Mouse (Mus musculus) monocyte, adult 5-6 weeks (primary cell): Measurements from ENCODE around the gene Rit1. TPM values are rescaled to one million over a fixed set of nuclear protein-coding genes. Genes with fewer than 3 reads are reported as not detected.
"Not testable (repeated sequence)": the region's sequence is repeated elsewhere in the genome, so short reads cannot be mapped to it uniquely, and the experiment has no call there.

Source experiments
- ATAC-seq: fragments of 153-309, 156-312 bp; replicated peaks from 2 replicates; pipeline ENCODE4 v1.8.0; 2017; ENCODE audit warnings: mild to moderate bottlenecking; ENCODE audit not compliant: low TSS enrichment, insufficient number of reproducible peaks, severe bottlenecking, poor library complexity, low FRiP score
- total RNA-seq: library from RNA; stranded (forward); fragments of 200-1000, 200-491, 200-594 nt; gene quantifications from 3 replicates; pipeline ENCODE4 v1.2.3, GENCODE M21; 2017

Rit1 gene
- total RNA-seq: 49.6 to 61.6 TPM (median 59.0 TPM) in 3 replicates

GRCm38 (mm10) chr3:88716399-88717197, at the start of gene Rit1:
Gene Rit1, plus strand, starts transcription at chr3:88716838.
- ATAC-seq: peak; percentile 89

GRCm38 (mm10) chr3:88677399-88677798, 39.2 kb upstream of the Rit1 start:
- ATAC-seq: peak; percentile 89

DNA sequence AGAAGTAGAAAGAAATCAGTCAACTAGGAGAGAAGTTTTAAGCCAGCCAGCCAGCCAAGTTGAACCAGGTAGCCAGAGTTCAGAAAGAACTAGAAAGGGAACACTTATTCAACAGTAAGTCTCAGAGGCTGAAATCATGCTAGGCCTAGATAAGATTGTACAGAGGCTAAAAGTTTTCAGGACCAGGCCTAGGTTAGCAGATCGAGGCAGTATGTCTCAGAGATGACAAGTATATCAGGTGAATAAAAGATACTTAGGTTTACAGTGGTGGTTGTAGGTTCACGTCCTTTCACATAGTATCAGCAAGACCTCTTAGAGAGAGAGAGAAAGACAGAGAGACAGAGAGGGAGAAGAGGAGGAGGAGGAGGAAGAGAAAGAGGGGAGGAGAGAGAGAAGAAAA, 32.8 kb upstream of the Rit1 start:
- ATAC-seq: no peak

- no peak for ATAC-seq
These were observed 32.2 kb upstream of the Rit1 start for GRCm38 (mm10) chr3:88684236-88684979.

- peak; percentile 97 for ATAC-seq
These were observed 31.4 kb upstream of the Rit1 start, which contains the start of gene Khdc4 for GRCm38 (mm10) chr3:88684980-88685941. Gene Khdc4, plus strand, starts transcription at chr3:88685803.

DNA sequence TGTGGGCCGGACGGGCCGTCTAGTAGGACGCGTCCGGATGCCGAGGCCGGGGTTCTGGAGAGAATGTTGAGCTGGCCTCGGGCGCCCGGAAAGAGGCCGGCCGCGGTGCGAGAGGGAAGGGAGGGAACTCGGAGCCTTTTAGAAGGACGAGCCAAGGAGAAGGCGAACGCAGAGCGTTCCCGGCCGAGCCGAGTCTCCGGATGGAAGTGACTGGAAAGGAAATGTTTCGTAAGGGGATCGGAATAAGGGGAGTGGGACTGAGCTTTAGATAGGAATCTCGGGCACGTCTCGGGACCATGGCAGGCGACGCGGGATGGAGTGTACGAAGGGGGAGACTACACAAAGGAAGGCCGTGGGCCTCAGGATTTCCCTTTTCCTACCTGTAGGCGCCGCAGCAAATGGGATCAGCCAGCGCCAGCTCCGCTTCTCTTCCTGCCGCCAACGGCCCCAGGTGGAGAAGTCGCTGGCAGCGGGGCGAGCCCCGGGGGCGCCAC, 30.6 kb upstream of the Rit1 start:
- no peak for ATAC-seq

DNA sequence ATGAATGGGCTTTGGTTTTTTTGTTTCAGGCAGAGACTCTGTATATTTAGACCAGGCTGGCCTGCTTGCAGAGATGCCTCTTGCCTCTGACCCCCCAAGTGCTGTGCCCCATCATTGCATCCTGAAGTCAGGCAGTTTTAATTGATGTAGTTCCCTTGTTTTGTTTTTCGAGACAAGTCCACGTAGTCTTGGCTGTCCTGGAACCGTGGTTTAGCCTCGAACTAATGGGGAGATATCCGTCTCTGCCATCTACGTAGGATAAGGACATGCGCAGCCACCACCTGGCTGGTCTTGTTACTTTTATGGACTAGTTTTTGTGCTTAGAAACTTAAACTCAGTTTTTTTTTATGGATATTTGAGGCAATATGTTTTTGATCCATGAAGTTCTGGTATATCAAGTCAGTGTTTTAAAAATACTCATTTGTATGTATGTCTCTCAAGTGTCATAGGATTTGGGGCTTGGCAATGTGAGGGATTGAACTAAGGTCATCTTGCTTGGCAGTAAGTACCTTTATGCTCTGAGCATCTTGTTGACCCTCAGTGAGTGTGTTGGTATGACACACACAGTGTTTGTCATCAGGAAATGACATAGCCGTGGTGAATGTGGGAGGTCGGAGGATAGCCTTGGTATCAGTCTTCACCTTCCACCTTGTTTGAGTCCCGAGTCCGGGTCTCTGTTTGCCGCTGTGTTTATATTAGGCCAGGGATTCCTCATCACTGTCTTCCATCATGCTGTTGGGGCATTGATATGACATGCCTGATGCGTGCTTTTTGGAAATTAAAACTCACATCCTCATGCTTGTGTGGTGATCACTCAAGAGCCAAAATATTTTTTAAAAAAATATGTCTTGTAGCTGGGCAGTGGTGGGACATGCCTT, 29.7 kb upstream of the Rit1 start:
- ATAC-seq: no peak

GRCm38 (mm10) chr3:88689079-88689478, 27.6 kb upstream of the Rit1 start:
- ATAC-seq: no peak

GRCm38 (mm10) chr3:88695545-88695944, 21.1 kb upstream of the Rit1 start:
- ATAC-seq: no peak

DNA sequence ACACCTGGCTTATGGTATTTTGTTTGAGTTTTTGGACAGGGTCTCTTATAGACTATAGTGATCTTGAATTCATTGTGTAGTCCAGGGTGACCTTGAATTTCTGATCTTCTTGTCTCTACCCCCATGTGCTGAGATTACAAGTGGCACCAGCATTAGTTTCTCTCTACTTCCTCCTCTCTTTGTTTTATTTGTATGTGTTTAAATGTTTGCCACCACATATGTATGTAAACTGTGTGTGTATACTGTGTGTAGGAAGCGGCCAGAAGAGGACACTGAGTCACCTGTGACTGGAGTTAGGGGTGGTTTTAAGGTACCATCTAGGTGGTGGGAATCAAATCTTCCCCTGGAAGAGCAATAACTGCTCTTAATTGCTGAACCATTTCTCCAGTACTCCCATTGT, 18.6 kb upstream of the Rit1 start:
- no peak for ATAC-seq

DNA sequence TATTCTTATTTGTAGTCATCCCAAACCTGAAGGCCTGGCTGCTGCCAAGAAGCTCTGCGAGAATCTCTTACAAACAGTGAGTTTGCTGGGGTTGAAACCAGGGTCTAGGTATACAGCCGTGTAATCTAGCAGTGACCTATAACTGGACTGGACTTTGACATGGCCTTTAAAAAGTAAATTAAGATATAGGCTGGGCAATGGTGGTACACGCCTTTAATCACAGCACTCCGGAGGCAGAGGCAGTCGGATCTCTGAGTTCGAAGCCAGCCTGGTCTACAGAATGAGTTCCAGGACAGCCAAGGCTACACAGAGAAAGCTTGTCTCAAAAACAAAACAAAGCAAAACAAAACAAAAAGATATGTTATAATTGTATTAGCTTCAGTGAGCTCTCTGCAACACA, 17.8 kb upstream of the Rit1 start:
- no peak for ATAC-seq

DNA sequence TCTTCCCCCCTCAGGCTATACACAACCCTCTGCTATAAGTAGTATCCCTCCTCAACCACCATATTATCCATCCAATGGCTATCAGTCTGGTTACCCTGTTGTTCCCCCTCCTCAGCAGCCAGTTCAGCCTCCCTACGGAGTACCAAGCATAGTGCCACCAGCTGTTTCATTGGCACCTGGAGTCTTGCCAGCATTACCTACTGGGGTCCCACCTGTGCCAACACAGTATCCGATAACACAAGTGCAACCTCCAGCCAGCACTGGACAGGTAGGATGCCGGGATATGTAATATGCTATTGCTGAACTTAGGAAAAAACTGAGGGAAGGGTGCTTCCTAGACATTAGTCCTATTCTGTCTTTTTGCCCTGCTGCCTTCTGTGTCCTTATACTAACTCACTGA, 16.4 kb upstream of the Rit1 start:
- no peak for ATAC-seq

DNA sequence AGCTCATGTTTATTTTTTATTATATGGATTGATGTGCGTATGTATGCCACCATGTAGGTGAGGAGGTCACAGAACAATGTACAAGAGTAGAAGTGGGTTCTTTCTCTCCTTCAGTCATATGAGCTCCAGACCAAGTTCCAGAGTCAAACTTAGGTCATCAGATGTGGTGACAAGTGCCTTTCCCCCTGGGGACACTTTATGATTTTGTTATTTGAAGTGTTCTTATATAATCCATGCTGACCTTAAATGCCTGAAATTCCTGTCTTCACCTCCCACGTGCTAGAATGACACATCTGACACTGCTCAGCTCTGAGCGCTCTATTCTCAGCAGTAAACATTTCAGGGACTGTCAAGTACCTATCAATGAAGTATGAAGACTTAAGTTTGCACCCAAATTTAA, 15.4 kb upstream of the Rit1 start:
- no peak for ATAC-seq

GRCm38 (mm10) chr3:88713709-88714108, 2.9 kb upstream of the Rit1 start:
- no peak for ATAC-seq

- no peak for ATAC-seq
These were observed 1.9 kb upstream of the Rit1 start for GRCm38 (mm10) chr3:88714725-88715124.

DNA sequence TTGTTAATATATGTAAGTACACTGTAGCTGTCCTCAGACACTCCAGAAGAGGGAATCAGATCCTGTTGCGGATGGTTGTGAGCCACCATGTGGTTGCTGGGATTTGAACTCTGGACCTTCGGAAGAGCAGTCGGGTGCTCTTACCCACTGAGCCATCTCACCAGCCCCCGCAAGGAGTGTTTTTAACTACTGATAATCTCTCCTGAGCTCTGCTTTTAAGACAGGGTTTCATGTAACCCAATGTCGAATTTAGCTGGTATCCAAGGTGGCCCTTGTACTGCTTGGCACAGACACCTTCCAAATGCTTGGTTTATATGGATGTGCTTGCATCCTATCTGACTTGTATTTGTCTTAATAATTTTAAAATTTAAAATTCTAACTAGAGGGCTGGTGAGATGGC, 922 bp upstream of the Rit1 start:
- ATAC-seq: not testable (repeated sequence)

GRCm38 (mm10) chr3:88717198-88717798, 660 bp downstream of the Rit1 start:
- ATAC-seq: no peak

DNA sequence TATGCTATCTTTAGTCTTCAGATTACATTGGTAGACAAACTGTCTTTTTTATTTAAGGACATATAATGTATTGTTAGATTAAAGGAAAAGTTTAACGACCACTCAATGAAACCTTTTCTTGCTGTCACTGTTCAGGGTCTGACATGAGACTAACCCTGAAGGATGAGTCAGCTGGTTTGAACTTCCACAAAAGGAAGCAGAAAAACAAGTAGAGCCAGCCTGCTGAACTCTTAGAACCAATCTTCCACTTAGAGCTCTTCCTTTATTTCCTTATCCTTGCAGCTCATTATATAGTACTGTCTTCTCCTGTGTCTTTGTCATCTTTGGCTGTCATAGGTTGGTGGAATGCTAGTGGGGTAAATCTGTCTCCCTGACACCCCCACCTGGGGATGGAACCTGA, 1.2 kb downstream of the Rit1 start:
- no peak for ATAC-seq
